Mouse (Mus musculus) lung, adult 2 months (tissue): ENCODE measurements around the gene Pdlim5.
"Not testable (repeated sequence)": the region's sequence is repeated elsewhere in the genome, so short reads cannot be mapped to it uniquely, and the experiment has no call there.

Experiments used
- CTCF ChIP-seq: fragments of 200-500 bp; IDR thresholded peaks from 2 replicates; pipeline ENCODE4 v1.5.1; 2011; ENCODE audit warnings: mild to moderate bottlenecking, low read length, control low read depth; ENCODE audit not compliant: insufficient read depth
- POLR2A ChIP-seq: fragments of 200-500 bp; IDR thresholded peaks from 2 replicates; pipeline ENCODE4 v1.6.1; 2011; ENCODE audit warnings: low read depth, mild to moderate bottlenecking, control low read depth, low read length, borderline replicate concordance; ENCODE audit errors: extremely low read depth

- not testable (repeated sequence) for TF ChIP-seq CTCF, POLR2A
Measured at GRCm38 (mm10) chr3:142191627-142192026, 203.9 kb downstream of the Pdlim5 start.
